Mouse (Mus musculus) heart, embryonic 12.5 days (tissue): Measurements from ENCODE around the gene Pitpnc1. TPM values are rescaled to one million over a fixed set of nuclear protein-coding genes. Genes with fewer than 3 reads are reported as not detected.

ENCODE experiments used
- ATAC-seq: fragments of 200-750 bp; cut with Nextera tagmentation; 2 replicates; pipeline ENCODE4 v1.8.0; 2017; ENCODE audit warnings: moderate TSS enrichment, moderate library complexity; ENCODE audit not compliant: insufficient number of reproducible peaks, low FRiP score
- H3K27ac ChIP-seq: fragments of 300-500 bp; sonication (generic); 2 replicates; pipeline ENCODE4 v1.5.1; 2016; ENCODE audit warnings: mild to moderate bottlenecking, moderate library complexity; ENCODE audit not compliant: poor library complexity, severe bottlenecking
- H3K27me3 ChIP-seq: fragments of 300-500 bp; sonication (generic); replicated peaks from 2 replicates; pipeline ENCODE4 v1.6.1; 2016; ENCODE audit warnings: mild to moderate bottlenecking, moderate library complexity
- H3K36me3 ChIP-seq: fragments of 300-500 bp; sonication (generic); 2 replicates; pipeline ENCODE4 v1.6.1; 2016; ENCODE audit warnings: mild to moderate bottlenecking, moderate library complexity
- H3K4me1 ChIP-seq: fragments of 300-500 bp; sonication (generic); replicated peaks from 2 replicates; pipeline ENCODE4 v1.6.1; 2016; ENCODE audit warnings: mild to moderate bottlenecking
- H3K4me2 ChIP-seq: fragments of 300-500 bp; sonication (generic); 2 replicates; pipeline ENCODE4 v1.6.1; 2016; ENCODE audit warnings: mild to moderate bottlenecking, moderate library complexity
- H3K4me3 ChIP-seq: fragments of 300-500 bp; sonication (generic); 2 replicates; pipeline ENCODE4 v1.5.1; 2016; ENCODE audit warnings: mild to moderate bottlenecking
- H3K9ac ChIP-seq: fragments of 300-500 bp; sonication (generic); 2 replicates; pipeline ENCODE4 v1.6.1; 2016; ENCODE audit warnings: mild to moderate bottlenecking, moderate library complexity
- H3K9me3 ChIP-seq: fragments of 300-500 bp; sonication (generic); replicated peaks from 2 replicates; pipeline ENCODE4 v1.6.1; 2016; ENCODE audit warnings: mild to moderate bottlenecking, moderate library complexity
- WGBS: fragments of 180-500 bp; shearing (Covaris S2); methylation state at CpG from one replicate; pipeline ENCODE4 v1.1.7; 2016; 5-methylcytosine and 5-hydroxymethylcytosine counted together
- polyA plus RNA-seq: library from polyadenylated mRNA; unstranded; fragments of >200 nt; fragmentation: Nextera tagmentation; extraction: Ambion mirVana; gene quantifications from 2 replicates; pipeline ENCODE4 v1.2.1, GENCODE M21; 2016

Gene Pitpnc1
- polyA plus RNA-seq, 1 experiment from 2014 or later, result 8.2 TPM

DNA sequence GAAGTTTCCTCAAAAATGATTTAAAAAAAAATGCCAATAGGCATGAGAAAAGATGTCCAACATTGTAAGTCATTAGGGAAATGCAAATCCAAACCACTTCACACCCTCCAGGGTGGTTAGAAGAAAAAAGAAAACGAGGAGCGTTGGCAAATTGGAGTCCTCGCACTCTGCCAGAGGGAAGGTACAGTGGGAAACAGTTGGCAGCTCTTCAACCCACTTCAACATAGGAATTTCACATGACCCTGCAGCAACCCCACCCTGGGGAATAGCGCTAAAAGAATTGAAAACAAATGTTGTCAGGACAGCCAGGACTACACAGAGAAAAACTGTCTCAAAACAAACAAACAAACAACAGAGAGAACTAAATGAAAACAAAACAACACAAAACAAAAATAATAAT, 32.8 kb downstream of the Pitpnc1 start:
- no peak overlapping the region for H3K27ac ChIP-seq

DNA sequence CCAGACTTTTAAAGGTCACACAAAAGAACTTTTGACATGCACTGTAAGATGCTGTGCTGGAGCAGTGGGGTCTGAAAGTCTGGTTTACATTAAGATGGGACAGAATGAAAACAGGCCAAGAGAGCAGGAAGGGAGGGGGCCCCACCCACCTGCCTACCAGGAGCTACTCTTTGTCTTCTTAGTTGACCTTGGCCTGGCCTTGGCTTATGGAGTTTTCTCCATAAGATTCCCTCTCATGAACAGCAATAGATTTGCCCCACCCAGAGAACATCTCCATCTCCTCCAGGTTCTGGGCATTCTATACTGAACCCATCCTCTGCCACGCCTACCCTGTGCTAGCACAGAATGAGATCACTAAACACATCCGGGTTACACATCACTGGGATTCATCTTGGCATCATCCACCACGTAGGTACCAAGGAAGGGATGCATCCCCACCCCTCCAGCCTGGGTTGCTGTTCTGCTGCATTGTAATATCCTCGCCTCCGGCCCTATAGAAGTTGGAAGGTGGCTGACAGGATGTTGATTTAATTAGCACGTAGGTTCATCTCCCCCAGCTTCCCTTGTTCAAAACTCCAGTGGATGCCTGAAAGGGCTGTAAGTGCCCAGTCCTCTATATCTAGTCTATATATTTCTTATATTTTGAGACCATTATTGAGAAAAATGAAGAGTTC, 34.6 kb downstream of the Pitpnc1 start:
- Histone ChIP-seq H3K27ac (no peak overlapping the region), H3K4me1 (peaks cover 10% of the 10 kb centered on the region; the same call in 1 of the 2 replicates), H3K36me3 (peaks cover 6% of the 10 kb centered on the region), H3K4me2 (no peak overlapping the region), H3K27me3 (no peaks in the 10 kb centered on the region), H3K9ac (no peak overlapping the region), H3K9me3 (no peaks in the 10 kb centered on the region; the same call in 1 of the 2 replicates), H3K4me3 (no peak overlapping the region)
- WGBS, result 83% methylated on average over 6 of the region's 6 CpGs
- no peak for ATAC-seq

More for the DNA sequence above, 32.8 kb downstream of the Pitpnc1 start:
- Histone ChIP-seq H3K4me2 (no peak overlapping the region), H3K9ac (no peak overlapping the region), H3K27me3 (no peaks in the 10 kb centered on the region), H3K36me3 (peaks cover 6% of the 10 kb centered on the region), H3K9me3 (no peaks in the 10 kb centered on the region; the same call in 1 of the 2 replicates), H3K4me3 (no peak overlapping the region), H3K4me1 (peaks cover 10% of the 10 kb centered on the region; the same call in 1 of the 2 replicates)
- no peak for ATAC-seq
- 59% methylated on average over 4 of the region's 4 CpGs for WGBS

DNA sequence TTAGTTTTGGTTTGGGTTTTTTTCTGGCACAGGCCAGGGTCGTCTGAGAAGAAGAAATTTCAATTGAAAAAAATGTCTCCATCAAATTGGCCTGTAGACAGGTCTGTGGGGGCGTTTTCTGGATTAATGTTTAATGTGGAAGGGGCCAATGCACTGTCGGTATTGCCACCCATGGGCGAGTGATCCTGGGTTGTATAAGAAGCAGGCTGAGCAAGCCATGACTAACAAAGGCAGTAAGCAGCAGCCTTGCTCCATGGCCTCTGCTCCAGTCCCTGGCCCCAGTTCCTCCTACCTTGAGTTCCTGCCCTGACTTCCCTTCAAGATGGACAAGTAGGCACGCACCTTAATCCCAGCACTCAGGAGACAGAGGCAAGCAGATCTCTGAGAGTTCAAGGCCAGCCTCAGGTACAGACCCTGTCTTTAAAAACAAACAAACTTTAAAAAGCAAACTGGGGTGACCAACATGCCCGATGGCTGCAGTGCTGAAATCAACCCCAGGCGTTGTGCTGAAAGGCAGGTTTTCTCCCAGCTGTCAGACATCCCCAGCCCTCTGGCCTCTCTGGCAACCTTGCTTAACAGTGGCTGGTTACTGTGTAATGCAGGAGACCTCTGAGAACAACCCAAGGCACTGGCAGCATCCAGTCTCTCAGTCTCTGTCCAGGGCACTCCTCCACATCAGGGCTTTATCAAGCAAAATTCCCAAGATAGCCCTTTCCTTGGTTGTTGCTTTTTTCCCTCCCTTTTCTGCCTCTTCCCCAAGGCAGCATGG, 39.1 kb downstream of the Pitpnc1 start:
- 73% methylated on average over 7 of the region's 7 CpGs for WGBS
- Histone ChIP-seq H3K4me1 (no peaks in the 10 kb centered on the region; the same call in 1 of the 2 replicates), H3K36me3 (peaks cover 6% of the 10 kb centered on the region), H3K9ac (no peak overlapping the region), H3K27ac (no peak overlapping the region), H3K4me2 (no peak overlapping the region), H3K27me3 (no peaks in the 10 kb centered on the region), H3K4me3 (no peak overlapping the region), H3K9me3 (peaks cover 5% of the 10 kb centered on the region)
- ATAC-seq, result no peak

DNA sequence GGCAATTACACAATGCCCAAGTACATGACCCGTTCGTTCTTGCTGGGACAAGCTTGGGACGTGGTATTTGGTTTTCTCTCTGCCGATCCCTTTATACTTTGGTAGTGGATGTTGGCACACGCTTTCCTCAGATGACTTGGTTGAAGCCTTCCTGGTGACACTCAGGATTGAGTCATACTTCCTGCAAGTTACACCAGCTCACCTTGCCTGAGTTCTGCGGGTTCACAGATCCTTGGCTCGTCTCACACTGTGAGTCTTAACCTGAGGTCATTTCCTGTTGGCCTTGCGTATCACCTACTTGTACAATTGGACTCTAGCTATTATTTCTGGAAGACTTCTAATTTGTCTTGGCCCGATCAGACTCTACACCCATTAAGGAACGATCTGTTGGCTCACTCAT, 42.5 kb downstream of the Pitpnc1 start:
- Histone ChIP-seq H3K27me3 (no peaks in the 10 kb centered on the region), H3K36me3 (no peaks in the 10 kb centered on the region), H3K4me3 (no peak overlapping the region), H3K9me3 (peaks cover 5% of the 10 kb centered on the region), H3K4me1 (peaks cover 10% of the 10 kb centered on the region; the same call in 1 of the 2 replicates), H3K9ac (no peak overlapping the region), H3K4me2 (no peak overlapping the region), H3K27ac (no peak overlapping the region)
- no peak for ATAC-seq
- WGBS, result 82% methylated on average over 10 of the region's 10 CpGs

DNA sequence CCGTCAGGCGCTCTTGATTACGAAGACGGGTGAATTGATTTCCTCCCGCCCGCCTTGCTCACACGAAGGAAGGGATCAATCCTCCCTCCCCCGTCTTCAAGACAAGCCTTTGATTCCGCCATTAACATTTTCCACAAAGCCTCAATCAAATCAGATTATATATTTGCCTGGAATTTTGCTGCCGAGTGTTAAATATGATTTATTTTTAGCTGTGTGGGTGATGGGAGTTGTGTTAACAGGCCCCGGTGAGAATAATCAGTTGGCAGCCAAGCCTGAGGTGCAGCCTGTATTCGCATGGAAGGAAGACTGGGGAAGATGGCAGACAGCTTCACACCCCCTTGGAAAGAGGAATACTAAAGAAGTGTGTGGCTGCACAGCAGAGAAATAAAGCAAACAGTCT, 46.3 kb downstream of the Pitpnc1 start:
- no peaks in the 10 kb centered on the region for H3K36me3 ChIP-seq
- no peak overlapping the region for H3K4me2 ChIP-seq
- peaks cover 5% of the 10 kb centered on the region for H3K9me3 ChIP-seq
- WGBS, result 77% methylated on average over 12 of the region's 12 CpGs
- H3K9ac ChIP-seq, result no peak overlapping the region
- no peaks in the 10 kb centered on the region for H3K27me3 ChIP-seq
- no peak overlapping the region for H3K27ac ChIP-seq
- peaks cover 17% of the 10 kb centered on the region for H3K4me1 ChIP-seq
- no peak overlapping the region for H3K4me3 ChIP-seq
- ATAC-seq, result no peak

DNA sequence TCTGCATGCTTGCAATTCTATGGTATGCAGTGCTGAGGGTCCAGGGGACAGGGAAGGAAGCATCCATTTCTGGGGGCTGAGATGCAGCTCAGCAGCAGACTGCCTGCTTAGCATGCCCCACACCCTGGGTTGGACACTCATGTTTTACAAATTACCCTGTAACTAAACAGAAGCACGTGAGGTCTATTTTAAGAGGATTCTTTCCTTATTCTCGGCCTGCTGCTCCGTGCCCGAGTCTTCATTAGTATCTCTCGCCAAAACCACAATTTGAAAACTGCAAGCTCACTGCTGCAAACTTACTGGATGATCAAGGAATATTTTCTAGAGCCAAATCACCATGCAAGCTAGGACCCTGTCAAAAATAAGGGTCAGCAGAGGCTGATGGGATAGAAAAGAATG, 48.1 kb downstream of the Pitpnc1 start:
- Histone ChIP-seq H3K36me3 (no peaks in the 10 kb centered on the region), H3K4me2 (no peak overlapping the region), H3K27ac (no peak overlapping the region), H3K9ac (no peak overlapping the region), H3K4me1 (peaks cover 17% of the 10 kb centered on the region), H3K4me3 (no peak overlapping the region), H3K27me3 (no peaks in the 10 kb centered on the region), H3K9me3 (peaks cover 3% of the 10 kb centered on the region)
- ATAC-seq, result no peak
- WGBS, result 66% methylated on average over 5 of the region's 5 CpGs

DNA sequence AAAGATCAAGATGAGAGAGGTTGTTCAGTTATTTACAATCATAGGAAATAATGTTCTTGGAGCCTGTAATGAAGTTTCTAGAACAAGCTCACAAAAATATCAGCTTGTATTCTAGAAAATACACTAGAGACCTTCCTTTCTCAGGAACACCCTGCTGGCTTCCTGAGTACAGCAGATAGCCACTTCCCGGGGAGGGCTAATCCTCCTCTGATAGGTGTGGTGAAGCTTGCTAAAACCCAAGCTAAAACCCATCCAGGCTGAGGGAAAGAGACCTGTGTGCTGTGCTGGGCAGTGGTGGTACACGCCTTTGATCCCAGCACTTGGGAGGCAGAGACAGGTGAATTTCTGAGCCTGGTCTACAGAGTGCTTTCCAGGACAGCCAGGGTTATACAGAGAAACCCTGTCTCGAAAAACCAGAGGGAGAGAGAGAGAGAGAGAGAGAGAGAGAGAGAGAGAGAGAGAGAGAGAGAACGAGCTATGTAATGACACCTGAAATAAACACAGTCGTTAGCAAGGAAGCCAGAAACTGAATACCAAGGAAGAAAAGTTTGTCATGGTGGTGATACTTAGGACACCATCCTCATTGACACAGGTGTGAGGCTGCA, 48.6 kb downstream of the Pitpnc1 start:
- no peak overlapping the region for H3K4me3 ChIP-seq
- H3K9me3 ChIP-seq, result no peaks in the 10 kb centered on the region
- no peaks in the 10 kb centered on the region for H3K27me3 ChIP-seq
- no peak overlapping the region for H3K9ac ChIP-seq
- WGBS, result 36% methylated on average over 5 of the region's 5 CpGs
- peaks cover 17% of the 10 kb centered on the region for H3K4me1 ChIP-seq
- no peak overlapping the region for H3K27ac ChIP-seq
- no peaks in the 10 kb centered on the region for H3K36me3 ChIP-seq
- ATAC-seq, result no peak
- H3K4me2 ChIP-seq, result no peak overlapping the region

DNA sequence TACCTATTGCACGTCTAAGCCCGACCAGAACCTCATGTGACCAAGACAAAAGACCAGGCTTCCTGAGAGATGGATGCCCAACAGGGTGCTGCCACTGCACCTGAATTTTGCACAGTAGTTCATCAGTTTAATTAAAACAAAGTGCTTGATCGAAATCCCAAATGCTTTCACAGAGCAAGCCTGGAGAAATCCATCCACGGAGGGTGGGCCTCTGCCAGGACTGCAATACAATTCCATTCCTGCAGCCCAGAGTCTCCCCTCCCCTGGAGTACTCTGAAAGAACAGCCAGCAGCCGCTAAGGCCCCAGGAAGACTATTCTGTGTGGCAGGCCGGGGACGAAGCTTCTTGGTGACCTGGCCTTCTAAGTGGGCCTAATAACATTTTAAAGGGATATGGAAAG, 50.6 kb downstream of the Pitpnc1 start:
- 78% methylated on average over 7 of the region's 7 CpGs for WGBS
- H3K4me2 ChIP-seq, result no peak overlapping the region
- H3K4me3 ChIP-seq, result no peak overlapping the region
- no peak overlapping the region for H3K27ac ChIP-seq
- no peaks in the 10 kb centered on the region for H3K36me3 ChIP-seq
- no peaks in the 10 kb centered on the region for H3K9me3 ChIP-seq
- no peaks in the 10 kb centered on the region for H3K27me3 ChIP-seq
- H3K4me1 ChIP-seq, result peaks cover 23% of the 10 kb centered on the region
- H3K9ac ChIP-seq, result no peak overlapping the region
- ATAC-seq, result no peak

DNA sequence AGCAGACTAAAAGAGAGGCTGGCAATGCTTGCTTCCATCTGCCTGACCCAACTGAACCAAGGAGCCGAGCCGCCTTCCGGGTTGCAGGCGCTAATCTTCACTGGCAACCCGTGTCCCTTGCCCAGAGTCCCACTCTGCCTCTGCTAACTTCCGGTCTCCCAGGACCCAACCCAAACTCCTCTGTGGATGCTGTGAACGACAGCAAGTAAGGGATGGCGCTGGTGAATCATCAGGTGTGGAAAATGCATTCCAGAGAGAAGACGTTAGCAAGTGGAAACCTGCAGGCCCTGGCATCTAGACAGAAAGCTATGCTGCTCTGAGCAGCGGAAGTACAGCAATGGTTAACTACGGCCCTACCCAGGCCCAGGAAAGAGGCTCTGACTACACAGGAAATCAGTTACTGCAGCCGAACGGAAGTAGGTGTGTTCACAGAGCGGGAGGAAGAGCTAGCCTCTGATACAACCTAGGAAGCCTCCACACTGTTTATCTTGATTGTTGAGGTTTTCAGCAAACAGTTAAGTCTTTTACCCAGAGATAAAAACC, 53.4 kb downstream of the Pitpnc1 start:
- Histone ChIP-seq H3K4me3 (no peak overlapping the region), H3K36me3 (no peaks in the 10 kb centered on the region), H3K4me1 (peaks cover 28% of the 10 kb centered on the region), H3K4me2 (peak overlapping the region; percentile 4; the same call in 1 of the 2 replicates), H3K9ac (no peak overlapping the region), H3K9me3 (no peaks in the 10 kb centered on the region), H3K27ac (peak overlapping the region; percentile 31), H3K27me3 (no peaks in the 10 kb centered on the region)
- ATAC-seq, result peak; percentile 52; the same call in 1 of the 2 replicates
- 49% methylated on average over 14 of the region's 14 CpGs for WGBS

DNA sequence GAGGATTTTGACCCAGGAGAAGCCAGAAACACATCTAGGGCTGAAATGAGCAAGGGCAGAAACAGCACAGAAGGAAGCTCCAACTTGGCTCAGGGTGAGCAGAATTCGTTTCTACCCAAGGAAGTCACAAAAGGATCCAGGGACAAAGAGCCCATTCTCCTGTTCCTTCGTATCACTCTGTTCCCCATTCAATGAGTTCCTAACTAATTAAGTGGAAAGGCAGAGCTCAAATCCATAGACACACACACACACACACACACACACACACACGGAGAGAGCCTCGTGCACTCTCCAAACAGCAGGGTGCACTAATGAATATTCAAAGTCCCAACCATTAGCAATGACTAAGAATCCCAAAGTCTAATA, 54.0 kb downstream of the Pitpnc1 start:
- Histone ChIP-seq H3K9ac (no peak overlapping the region), H3K4me1 (peaks cover 23% of the 10 kb centered on the region), H3K9me3 (no peaks in the 10 kb centered on the region), H3K36me3 (no peaks in the 10 kb centered on the region), H3K4me2 (no peak overlapping the region), H3K27me3 (no peaks in the 10 kb centered on the region), H3K27ac (peak overlapping the region; percentile 4; the same call in 1 of the 2 replicates), H3K4me3 (no peak overlapping the region)
- ATAC-seq, result no peak
- WGBS, result 56% methylated on average over 4 of the region's 4 CpGs
